Mouse (Mus musculus) forebrain, embryonic 11.5 days (tissue): ENCODE measurements around the gene Mrnip. TPM values are rescaled to one million over a fixed set of nuclear protein-coding genes. Genes with fewer than 3 reads are reported as not detected.
"Not testable (repeated sequence)": the region's sequence is repeated elsewhere in the genome, so short reads cannot be mapped to it uniquely, and the experiment has no call there.

Experiments
- ATAC-seq: fragments of 200-750 bp; cut with Nextera tagmentation; replicated peaks from 2 replicates; pipeline ENCODE4 v1.8.0; 2017; ENCODE audit warnings: moderate TSS enrichment; ENCODE audit not compliant: low FRiP score
- DNase-seq: peaks from one replicate; pipeline ENCODE4 v3.0.0-alpha.2; 2017; ENCODE audit warnings: low spot score
- H3K27ac ChIP-seq: fragments of 300-500 bp; sonication (generic); 2 replicates; pipeline ENCODE4 v1.5.1; 2014; ENCODE audit warnings: low read depth, low read length
- H3K27me3 ChIP-seq: fragments of 300-500 bp; sonication (generic); 2 replicates; pipeline ENCODE4 v1.6.1; 2014; ENCODE audit warnings: mild to moderate bottlenecking, low read length, mixed read lengths; ENCODE audit not compliant: control insufficient read depth, insufficient read depth
- H3K36me3 ChIP-seq: fragments of 300-500 bp; sonication (generic); 2 replicates; pipeline ENCODE4 v1.6.1; 2014; ENCODE audit warnings: mild to moderate bottlenecking, low read length, moderate library complexity, mixed read lengths; ENCODE audit not compliant: control insufficient read depth, insufficient read depth
- H3K4me1 ChIP-seq: fragments of 300-500 bp; sonication (generic); replicated peaks from 2 replicates; pipeline ENCODE4 v1.6.1; 2014; ENCODE audit warnings: low read length, mixed read lengths; ENCODE audit not compliant: control insufficient read depth, insufficient read depth
- H3K4me2 ChIP-seq: fragments of 300-500 bp; sonication (generic); 2 replicates; pipeline ENCODE4 v1.6.1; 2014; ENCODE audit warnings: low read depth, mild to moderate bottlenecking, low read length, moderate library complexity, mixed read lengths; ENCODE audit not compliant: severe bottlenecking
- H3K4me3 ChIP-seq: fragments of 300-500 bp; sonication (generic); 2 replicates; pipeline ENCODE4 v1.5.1; 2014; ENCODE audit warnings: low read depth, low read length
- H3K9ac ChIP-seq: fragments of 300-500 bp; sonication (generic); 2 replicates; pipeline ENCODE4 v1.6.1; 2014; ENCODE audit warnings: low read length
- H3K9me3 ChIP-seq: fragments of 300-500 bp; sonication (generic); 2 replicates; pipeline ENCODE4 v1.6.1; 2016; ENCODE audit warnings: low read length, mixed read lengths; ENCODE audit not compliant: control insufficient read depth
- WGBS: fragments of 180-500 bp; shearing (Covaris S2); extraction: QIAGEN DNeasy Blood & Tissue Kit; methylation state at CpG from one replicate; pipeline ENCODE4 v1.1.7; 2014; 5-methylcytosine and 5-hydroxymethylcytosine counted together
- polyA plus RNA-seq: library from polyadenylated mRNA; unstranded; fragments of >200 nt; fragmentation: Nextera tagmentation; extraction: Ambion mirVana; gene quantifications from 2 replicates; pipeline ENCODE4 v1.2.1, GENCODE M21; 2014

The Mrnip gene
- polyA plus RNA-seq = 20.1 and 21.1 TPM in 2 replicates

- H3K36me3 ChIP-seq = not testable (repeated sequence)
- 0 out of 2 replicates have a peak, but pooled peaks have one; percentile 17 for ATAC-seq
- 5% methylated on average over 19 of the region's 19 CpGs for WGBS
These were observed at the start of gene Mrnip for GRCm38 (mm10) chr11:50174111-50174729. Gene Mrnip, plus strand, starts transcription at chr11:50174444.

GRCm38 (mm10) chr11:50127781-50128180 lies 46.5 kb upstream of the Mrnip start:
- Histone ChIP-seq H3K9me3 (no peaks in the 10 kb centered on the region), H3K9ac (no peak overlapping the region), H3K36me3 (no peaks in the 10 kb centered on the region), H3K4me1 (peaks cover 10% of the 10 kb centered on the region; the same call in 1 of the 2 replicates), H3K4me2 (peak overlapping the region; percentile 34; the same call in 1 of the 2 replicates), H3K4me3 (no peak overlapping the region), H3K27ac (no peak overlapping the region), H3K27me3 (no peaks in the 10 kb centered on the region)
- 7% methylated on average over 10 of the region's 10 CpGs for WGBS
- DNase-seq = no peak
- no peak for ATAC-seq

More at GRCm38 (mm10) chr11:50174111-50174729, at the start of gene Mrnip:
- peak within 1 kb of the TSS; percentile 77 for H3K4me2 ChIP-seq
- not testable (repeated sequence) for H3K27me3 ChIP-seq, H3K9me3 ChIP-seq, DNase-seq, H3K4me1 ChIP-seq
- peak within 1 kb of the TSS; percentile 41 for H3K27ac ChIP-seq
- peak within 1 kb of the TSS; percentile 74 for H3K9ac ChIP-seq
- H3K4me3 ChIP-seq = peak within 1 kb of the TSS; percentile 67

DNA sequence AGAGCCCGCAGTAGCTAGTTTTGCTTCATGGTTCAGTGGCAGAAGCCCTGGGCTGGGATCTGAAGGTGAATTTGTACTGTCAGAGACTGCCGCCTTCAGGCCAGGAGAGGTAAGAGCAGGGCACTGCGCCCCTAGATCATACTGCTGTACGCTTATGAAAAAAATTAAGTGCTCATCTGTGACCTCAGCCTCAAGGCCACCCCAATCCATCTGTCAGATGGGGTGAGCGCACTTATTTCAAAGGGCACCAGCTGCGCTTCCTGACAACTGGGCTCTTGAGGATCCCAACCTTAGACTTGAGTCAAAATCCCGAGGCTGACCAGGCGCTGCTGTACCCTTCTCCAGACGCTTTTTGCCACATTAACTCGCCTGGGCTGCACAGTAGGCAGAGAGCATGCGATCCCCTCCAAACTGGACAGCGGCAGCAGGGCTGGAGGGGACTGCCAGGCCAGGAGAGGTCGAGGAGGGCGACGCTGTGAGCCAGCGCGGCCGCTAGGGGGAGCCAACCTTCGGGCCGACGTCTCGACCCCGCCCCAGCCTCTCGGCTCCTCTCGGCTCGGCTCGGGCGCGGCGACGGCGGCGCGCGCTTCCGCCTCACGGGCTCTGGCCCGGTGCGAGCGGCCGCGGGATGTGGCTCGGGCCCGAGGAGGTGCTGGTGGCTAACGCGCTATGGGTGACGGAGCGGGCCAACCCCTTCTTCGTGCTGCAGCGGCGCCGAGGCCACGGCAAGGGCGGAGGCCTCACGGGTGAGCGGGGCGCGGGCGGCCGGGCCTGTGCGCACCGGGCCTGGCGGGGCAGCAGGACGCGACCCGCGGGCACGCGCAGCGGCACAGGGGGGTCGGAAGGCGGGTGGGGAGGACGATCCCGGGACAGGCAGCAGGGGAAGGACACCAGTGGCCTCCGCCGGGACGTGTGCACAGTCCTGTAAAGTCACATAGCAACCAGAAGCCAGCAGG lies 43.2 kb upstream of the Mrnip start, which contains the start of gene Tbc1d9b:
Gene Tbc1d9b (plus strand): TSS at position 586 of the 956 bp plus-strand sequence.
- Histone ChIP-seq H3K27ac (peak within 1 kb of the TSS; percentile 59; the same call in 1 of the 2 replicates), H3K4me3 (peak within 1 kb of the TSS; percentile 88), H3K4me2 (peak within 1 kb of the TSS; percentile 88), H3K27me3 (no peaks in the 10 kb centered on the region), H3K36me3 (no peaks in the 10 kb centered on the region), H3K4me1 (peaks cover 10% of the 10 kb centered on the region; the same call in 1 of the 2 replicates), H3K9ac (peak within 1 kb of the TSS; percentile 97), H3K9me3 (no peaks in the 10 kb centered on the region)
- WGBS = under 1% methylated on average over 76 of the region's 77 CpGs
- ATAC-seq = peak; percentile 91
- peak; percentile 96 for DNase-seq

- Histone ChIP-seq H3K27me3 (no peaks in the 10 kb centered on the region), H3K27ac (no peak overlapping the region), H3K4me1 (peaks cover 10% of the 10 kb centered on the region; the same call in 1 of the 2 replicates), H3K4me3 (peak overlapping the region; percentile 88), H3K4me2 (peak overlapping the region; percentile 88), H3K36me3 (no peaks in the 10 kb centered on the region; the same call in 1 of the 2 replicates), H3K9ac (peak overlapping the region; percentile 97), H3K9me3 (no peaks in the 10 kb centered on the region)
- WGBS = 25% methylated on average over 10 of the region's 10 CpGs
- ATAC-seq = no peak; the same call in 1 of the 2 replicates
- no peak for DNase-seq
These were observed 42.4 kb upstream of the Mrnip start for GRCm38 (mm10) chr11:50131801-50132201.

DNA sequence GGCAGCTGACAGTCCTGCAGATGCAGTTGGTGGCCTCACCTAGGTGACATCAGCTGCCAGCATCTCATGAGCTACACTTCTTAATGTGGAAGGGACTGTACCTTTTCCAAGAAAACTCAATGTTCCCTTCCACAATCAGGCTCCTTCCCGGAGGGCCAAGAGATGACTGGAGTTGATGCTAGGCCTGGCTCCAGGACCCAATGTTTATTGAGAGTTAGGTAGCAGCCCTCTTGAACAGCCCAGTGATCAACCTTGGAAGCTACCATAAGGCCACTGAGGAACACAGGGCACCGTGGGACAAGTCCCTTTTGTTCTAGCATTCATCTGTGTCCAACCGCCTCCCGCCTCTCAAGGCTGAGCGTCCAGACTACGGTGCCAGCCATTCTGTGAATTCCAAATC lies 42.0 kb upstream of the Mrnip start:
- ATAC-seq = no peak
- Histone ChIP-seq H3K9me3 (no peaks in the 10 kb centered on the region), H3K9ac (peak overlapping the region; percentile 97), H3K4me1 (peaks cover 10% of the 10 kb centered on the region; the same call in 1 of the 2 replicates), H3K27ac (no peak overlapping the region), H3K4me2 (peak overlapping the region; percentile 88), H3K27me3 (no peaks in the 10 kb centered on the region), H3K36me3 (no peaks in the 10 kb centered on the region; the same call in 1 of the 2 replicates), H3K4me3 (peak overlapping the region; percentile 88)
- 87% methylated on average over 6 of the region's 6 CpGs for WGBS
- DNase-seq = no peak

DNA sequence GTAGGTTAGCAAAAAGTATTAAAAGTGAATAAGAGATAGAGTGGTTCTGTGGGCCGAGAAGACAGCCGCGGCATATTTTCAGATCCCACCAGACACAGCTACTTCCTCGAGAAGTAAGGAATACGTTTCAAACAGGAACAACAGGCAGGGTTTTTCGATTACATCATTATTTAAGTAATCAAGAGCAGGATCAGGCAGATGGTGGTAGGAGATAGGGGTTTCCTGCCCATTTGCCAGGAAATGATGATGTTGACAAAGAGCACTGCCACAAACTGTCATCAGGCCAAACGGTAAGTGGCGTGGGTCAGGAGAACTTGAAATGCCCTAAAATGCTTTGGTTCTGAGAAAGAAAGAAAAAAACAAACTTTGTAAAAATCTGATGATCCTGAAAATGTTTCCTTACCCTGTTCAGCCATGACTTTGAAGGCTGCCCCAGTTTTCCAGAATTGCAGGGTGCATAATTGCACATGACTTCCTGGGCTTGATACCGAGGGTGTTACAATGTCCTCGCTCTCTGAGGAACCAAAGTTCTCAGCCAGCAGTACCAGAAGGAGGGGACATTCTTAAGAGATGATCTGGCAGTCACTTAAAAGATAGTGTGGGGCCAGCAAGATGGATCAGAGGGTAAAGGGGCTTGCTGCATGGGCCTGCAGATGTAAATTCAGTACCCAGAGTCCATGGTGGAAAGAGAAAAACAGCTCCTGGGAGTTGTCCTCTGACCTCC lies 39.9 kb upstream of the Mrnip start:
- Histone ChIP-seq H3K9me3 (no peaks in the 10 kb centered on the region), H3K4me2 (no peak overlapping the region), H3K4me3 (no peak overlapping the region), H3K9ac (no peak overlapping the region), H3K4me1 (peaks cover 10% of the 10 kb centered on the region; the same call in 1 of the 2 replicates), H3K36me3 (no peaks in the 10 kb centered on the region; the same call in 1 of the 2 replicates), H3K27ac (no peak overlapping the region), H3K27me3 (no peaks in the 10 kb centered on the region)
- DNase-seq = no peak
- ATAC-seq = no peak
- 87% methylated on average over 10 of the region's 10 CpGs for WGBS

GRCm38 (mm10) chr11:50138206-50138822 lies 35.9 kb upstream of the Mrnip start:
- no peak overlapping the region for H3K4me3 ChIP-seq
- H3K27me3 ChIP-seq = no peaks in the 10 kb centered on the region
- WGBS = 81% methylated on average over 10 of the region's 10 CpGs
- no peak overlapping the region for H3K27ac ChIP-seq
- no peak overlapping the region for H3K4me2 ChIP-seq
- no peak for DNase-seq
- no peak for ATAC-seq
- no peak overlapping the region for H3K9ac ChIP-seq
- no peaks in the 10 kb centered on the region for H3K9me3 ChIP-seq
- H3K36me3 ChIP-seq = no peaks in the 10 kb centered on the region; the same call in 1 of the 2 replicates
- H3K4me1 ChIP-seq = no peaks in the 10 kb centered on the region
